Mouse (Mus musculus) E14TG2a.4 (cell line): Measurements from ENCODE around the gene Srsf3.

Experiments used
- H3K27me3 ChIP-seq: 2 replicates; pipeline ENCODE4 v1.6.1; 2014; ENCODE audit warnings: low read length, control low read depth; ENCODE audit not compliant: insufficient read depth
- H3K36me3 ChIP-seq: 2 replicates; pipeline ENCODE4 v1.6.1; 2014; ENCODE audit warnings: low read length, control low read depth; ENCODE audit not compliant: insufficient read depth
- H3K4me1 ChIP-seq: replicated peaks from 2 replicates; pipeline ENCODE4 v1.6.1; 2014; ENCODE audit warnings: low read depth, low read length, control low read depth
- H3K4me3 ChIP-seq: replicated peaks from 2 replicates; pipeline ENCODE4 v1.5.1; 2014; ENCODE audit warnings: mild to moderate bottlenecking, low read length
- H3K9me3 ChIP-seq: 2 replicates; pipeline ENCODE4 v1.6.1; 2014; ENCODE audit warnings: low read length, control low read depth
- CTCF ChIP-seq: conservative IDR thresholded peaks from 2 replicates; pipeline ENCODE4 v1.5.1; 2014; ENCODE audit warnings: low read length
- NANOG ChIP-seq: IDR thresholded peaks from 2 replicates; pipeline ENCODE4 v1.6.1; 2014; ENCODE audit warnings: borderline replicate concordance, low read length, mixed read lengths
- POU5F1 ChIP-seq: IDR thresholded peaks from 2 replicates; pipeline ENCODE4 v1.6.1; 2014; ENCODE audit warnings: low read length, borderline replicate concordance

Srsf3 gene

DNA sequence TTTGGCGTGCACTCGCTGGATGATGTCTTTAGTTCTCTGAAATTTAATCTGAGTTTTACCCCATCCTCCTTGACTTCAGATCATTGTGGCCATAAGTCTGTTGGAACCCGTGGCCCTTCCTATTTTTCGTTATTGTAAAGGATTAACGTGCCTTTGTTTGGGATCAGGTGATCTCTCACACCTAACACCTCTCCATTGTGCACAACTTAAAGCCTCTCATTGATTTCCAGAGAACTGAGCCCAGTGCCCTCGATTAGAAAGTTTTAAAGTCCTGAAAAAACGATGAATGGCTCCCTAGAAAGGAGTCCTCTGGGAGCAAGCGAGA is 24.1 kb upstream of the Srsf3 start:
- H3K4me1 ChIP-seq, result peaks cover 67% of the 10 kb centered on the region
- H3K27me3 ChIP-seq, result no peaks in the 10 kb centered on the region
- H3K9me3 ChIP-seq, result no peaks in the 10 kb centered on the region
- H3K36me3 ChIP-seq, result peaks cover 24% of the 10 kb centered on the region
- H3K4me3 ChIP-seq, result peak overlapping the region; percentile 35
- TF ChIP-seq NANOG (peak; percentile 50), POU5F1 (no peak)

DNA sequence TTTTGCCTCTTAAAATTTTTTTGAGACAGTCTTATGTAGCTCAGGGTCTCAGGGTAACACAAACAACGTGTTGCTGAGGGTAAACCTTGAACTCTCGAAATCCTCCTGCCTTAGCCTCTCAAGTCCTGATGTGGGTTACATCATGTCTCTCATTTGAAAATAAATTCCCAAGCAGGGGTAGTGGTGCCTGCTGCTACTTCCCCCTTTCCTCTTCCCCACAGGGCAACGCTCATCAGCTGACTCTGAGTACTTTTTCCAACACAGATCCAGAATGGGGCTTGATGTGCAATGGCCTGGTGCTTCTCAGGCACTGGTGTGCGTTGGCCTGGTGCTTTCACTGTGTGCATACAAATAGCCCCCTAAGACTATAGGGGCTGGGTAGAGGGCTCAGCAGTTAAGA is 23.2 kb upstream of the Srsf3 start:
- peaks cover 66% of the 10 kb centered on the region for H3K4me1 ChIP-seq
- H3K9me3 ChIP-seq, result no peaks in the 10 kb centered on the region
- no peak for TF ChIP-seq POU5F1
- no peak for TF ChIP-seq CTCF
- no peak for TF ChIP-seq NANOG
- no peak overlapping the region for H3K4me3 ChIP-seq
- peaks cover 19% of the 10 kb centered on the region for H3K36me3 ChIP-seq
- H3K27me3 ChIP-seq, result no peaks in the 10 kb centered on the region

DNA sequence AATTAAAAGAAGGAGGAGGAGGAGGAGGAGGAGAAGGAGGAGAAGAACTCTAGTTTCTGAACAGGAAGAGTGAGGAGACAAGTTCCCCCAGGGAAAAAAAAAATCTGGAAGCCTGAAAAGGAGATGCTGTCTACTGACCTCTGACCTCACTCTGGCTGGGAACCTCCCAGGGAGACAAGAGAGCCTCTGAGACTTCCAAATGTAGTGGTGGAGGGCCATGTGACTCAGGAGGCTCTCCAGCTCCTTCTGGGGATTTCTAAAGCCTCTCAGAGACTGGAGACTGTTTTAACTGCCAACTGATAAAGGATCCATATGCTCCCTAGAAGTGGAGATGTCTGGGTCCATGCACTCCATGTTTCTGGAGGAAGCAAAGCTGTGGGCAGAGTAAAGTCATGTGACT is 18.2 kb upstream of the Srsf3 start:
- Histone ChIP-seq H3K9me3 (no peaks in the 10 kb centered on the region), H3K36me3 (no peaks in the 10 kb centered on the region), H3K4me3 (no peak overlapping the region), H3K4me1 (peaks cover 87% of the 10 kb centered on the region), H3K27me3 (no peaks in the 10 kb centered on the region)
- no peak for TF ChIP-seq POU5F1
- TF ChIP-seq CTCF, result no peak
- TF ChIP-seq NANOG, result no peak

DNA sequence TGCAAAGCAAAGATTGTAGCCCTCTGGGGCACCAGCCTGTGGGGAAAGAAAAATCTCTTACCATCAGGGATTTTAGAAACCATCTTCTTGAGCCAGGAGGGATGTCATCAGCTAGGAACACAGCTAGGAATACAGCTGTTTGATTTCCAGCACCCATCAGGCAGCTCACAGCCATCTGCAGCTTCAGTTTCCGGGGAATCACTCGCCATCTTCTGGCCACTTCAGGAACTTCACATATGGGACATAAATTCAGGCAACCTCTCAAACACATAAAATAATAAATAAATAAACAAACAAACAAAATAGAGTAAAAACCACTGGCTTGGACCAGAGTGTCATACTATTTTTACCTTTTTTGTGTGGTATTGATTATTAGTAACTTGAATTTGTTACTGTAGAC is 16.8 kb upstream of the Srsf3 start:
- Histone ChIP-seq H3K4me1 (peaks cover 87% of the 10 kb centered on the region), H3K36me3 (no peaks in the 10 kb centered on the region), H3K27me3 (no peaks in the 10 kb centered on the region), H3K4me3 (no peak overlapping the region), H3K9me3 (no peaks in the 10 kb centered on the region)
- peak; percentile 91 for TF ChIP-seq CTCF
- no peak for TF ChIP-seq POU5F1
- TF ChIP-seq NANOG, result no peak

DNA sequence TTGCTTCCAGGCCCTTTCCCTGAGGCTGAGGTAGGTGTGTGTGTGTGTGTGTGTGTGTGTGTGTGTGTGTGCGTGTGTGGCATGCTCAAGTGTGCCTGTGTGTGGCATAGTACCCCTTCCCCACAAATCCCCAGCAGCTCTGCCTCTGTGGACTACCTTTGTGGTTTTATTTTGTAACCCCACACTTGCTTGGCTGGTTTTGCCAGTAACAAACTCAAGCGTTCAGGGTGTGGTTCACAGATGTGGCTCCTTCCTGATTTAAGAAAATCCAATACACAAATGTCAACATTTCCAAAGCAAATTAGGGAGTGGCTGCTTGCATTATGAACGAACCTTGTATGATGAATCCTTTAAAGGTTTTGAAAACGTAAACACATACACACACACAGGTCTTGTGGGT is 15.7 kb upstream of the Srsf3 start:
- Histone ChIP-seq H3K4me1 (peaks cover 91% of the 10 kb centered on the region), H3K36me3 (no peaks in the 10 kb centered on the region), H3K4me3 (no peak overlapping the region), H3K9me3 (no peaks in the 10 kb centered on the region), H3K27me3 (no peaks in the 10 kb centered on the region)
- TF ChIP-seq NANOG (no peak), POU5F1 (no peak), CTCF (no peak)

DNA sequence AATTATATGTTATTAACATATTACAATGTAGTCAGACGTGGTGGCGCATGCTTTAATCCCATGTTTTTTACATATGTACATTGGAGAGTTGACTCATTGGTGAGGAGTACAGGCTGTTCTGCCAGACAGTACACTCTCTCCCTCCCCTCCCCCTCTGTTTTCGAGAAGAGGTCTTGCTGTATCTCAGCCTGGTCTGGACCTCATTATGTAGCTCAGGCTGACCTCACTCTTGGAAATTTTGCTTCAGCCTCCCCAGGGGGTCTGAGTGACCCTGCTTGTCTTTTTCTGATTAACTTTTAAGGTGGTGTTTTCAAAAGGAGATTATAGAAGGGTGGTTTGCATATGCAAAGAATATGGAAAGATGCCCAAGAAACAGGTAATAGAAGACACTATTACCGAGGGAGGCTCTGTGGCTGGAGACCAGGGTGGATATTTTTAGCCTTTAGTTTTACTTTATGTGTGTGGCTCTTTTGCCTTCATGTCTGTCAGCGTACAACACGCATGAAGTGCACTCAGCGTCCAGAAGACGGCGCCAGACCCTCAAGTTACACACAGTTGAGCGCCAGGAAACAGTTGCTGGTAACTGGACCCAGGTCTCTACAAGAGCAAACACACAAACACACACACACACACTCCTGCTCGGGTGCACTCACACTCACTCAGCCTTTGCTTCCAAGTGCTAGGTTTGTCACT is 14.0 kb upstream of the Srsf3 start:
- H3K4me1 ChIP-seq, result peaks cover 92% of the 10 kb centered on the region
- TF ChIP-seq NANOG (no peak), CTCF (peak; percentile 83)
- no peak overlapping the region for H3K4me3 ChIP-seq
- H3K9me3 ChIP-seq, result no peaks in the 10 kb centered on the region
- H3K27me3 ChIP-seq, result no peaks in the 10 kb centered on the region
- no peaks in the 10 kb centered on the region for H3K36me3 ChIP-seq

DNA sequence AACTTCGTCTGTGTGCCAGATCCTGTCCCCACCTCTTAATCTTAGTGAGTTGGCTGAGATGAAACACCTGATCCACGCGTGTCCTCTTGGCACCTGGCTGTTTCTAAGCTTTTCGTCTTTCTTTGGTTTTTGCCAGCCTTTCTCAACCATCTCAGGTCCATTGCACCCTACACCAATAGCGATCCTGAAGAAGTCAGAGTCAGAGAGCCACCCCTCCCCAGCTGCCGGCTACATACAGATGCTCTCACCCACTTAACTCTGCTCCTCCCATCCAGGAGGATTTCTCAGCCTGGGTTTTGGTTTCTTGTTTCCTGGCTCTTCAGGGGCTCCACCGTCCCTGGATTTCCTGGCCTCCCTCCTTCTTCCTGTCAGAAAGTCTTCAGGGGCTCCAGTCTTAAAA is 13.0 kb upstream of the Srsf3 start:
- Histone ChIP-seq H3K9me3 (no peaks in the 10 kb centered on the region), H3K27me3 (no peaks in the 10 kb centered on the region), H3K4me3 (no peak overlapping the region), H3K36me3 (no peaks in the 10 kb centered on the region), H3K4me1 (peaks cover 90% of the 10 kb centered on the region)
- no peak for TF ChIP-seq CTCF
- TF ChIP-seq NANOG, result no peak

DNA sequence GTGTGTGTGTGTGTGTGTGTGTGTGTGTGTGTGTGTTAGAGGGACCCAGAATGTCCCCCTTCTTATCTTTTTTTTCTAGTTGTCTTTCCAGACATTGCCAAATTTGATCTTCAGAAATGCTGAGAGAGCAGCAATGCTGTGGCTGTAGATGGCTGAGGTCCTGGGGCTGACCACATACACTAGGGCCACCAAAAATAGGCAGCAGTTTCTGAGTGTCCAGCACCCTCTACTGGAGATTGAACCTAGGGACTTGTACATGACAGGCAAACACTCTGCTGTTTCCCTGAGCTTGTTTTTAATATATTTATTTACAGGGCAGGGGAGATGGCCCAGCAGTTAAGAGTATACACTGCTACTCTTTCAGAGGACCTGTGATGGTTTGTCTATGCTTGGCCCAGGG is 12.0 kb upstream of the Srsf3 start:
- Histone ChIP-seq H3K4me3 (no peak overlapping the region), H3K36me3 (no peaks in the 10 kb centered on the region), H3K9me3 (no peaks in the 10 kb centered on the region), H3K4me1 (peaks cover 92% of the 10 kb centered on the region), H3K27me3 (no peaks in the 10 kb centered on the region)
- TF ChIP-seq NANOG (no peak), CTCF (no peak), POU5F1 (no peak)

DNA sequence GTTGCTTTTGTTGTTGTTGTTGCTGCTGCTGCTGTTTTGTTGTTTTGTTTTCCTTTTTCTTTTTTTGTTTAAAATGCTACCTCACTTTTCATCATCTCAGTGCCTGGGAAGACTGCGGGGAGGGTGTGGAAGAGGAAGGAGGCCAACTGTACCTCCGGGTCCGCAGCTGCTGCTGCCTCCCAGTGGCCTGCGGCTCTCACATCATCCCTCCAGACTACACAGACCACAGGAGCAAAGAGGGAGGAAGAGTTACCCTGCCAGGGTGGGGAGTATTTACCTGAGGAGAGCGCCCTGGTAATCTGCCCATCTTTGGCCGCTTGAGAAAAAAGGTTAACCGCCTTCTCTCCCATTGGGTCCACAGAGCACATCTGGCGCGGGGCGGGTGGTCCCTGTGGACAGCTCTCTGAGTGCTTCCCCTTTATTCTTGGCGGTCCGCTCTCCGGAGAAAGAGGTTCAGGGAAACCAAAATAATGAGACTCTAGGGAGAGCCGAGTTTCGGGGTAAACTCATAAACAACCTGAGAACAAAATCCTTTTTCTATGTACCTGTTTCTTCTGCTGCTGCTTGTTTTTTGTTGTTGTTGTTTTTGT is 10.1 kb upstream of the Srsf3 start:
- H3K9me3 ChIP-seq, result no peaks in the 10 kb centered on the region
- no peaks in the 10 kb centered on the region for H3K36me3 ChIP-seq
- no peaks in the 10 kb centered on the region for H3K27me3 ChIP-seq
- H3K4me3 ChIP-seq, result peak overlapping the region; percentile 51
- peaks cover 96% of the 10 kb centered on the region for H3K4me1 ChIP-seq
- TF ChIP-seq CTCF (0 out of 2 replicates have a peak, but pooled peaks have one; percentile 14), POU5F1 (no peak), NANOG (no peak)
